Mouse (Mus musculus) erythroblast, embryonic 14.5 days (primary cell): ENCODE measurements around the gene B3galnt2.

Source experiments
- GATA1 ChIP-seq: IDR thresholded peaks from 2 replicates; pipeline ENCODE4 v1.6.1; 2012; ENCODE audit warnings: low read length, inconsistent platforms, mixed read lengths
- TAL1 ChIP-seq: IDR thresholded peaks from 3 replicates; pipeline ENCODE4 v1.6.1; 2012; ENCODE audit warnings: low read length, inconsistent platforms, mixed read lengths

- TF ChIP-seq GATA1 (no peak), TAL1 (no peak)
Observed at GRCm38 (mm10) chr13:14043851-14044250, 89.6 kb downstream of the B3galnt2 start.
